Mouse (Mus musculus) bone marrow, adult 2 months (tissue): ENCODE data around the gene Narfl.

ENCODE experiments used
- CTCF ChIP-seq: fragments of 200-500 bp; IDR thresholded peaks from 2 replicates; pipeline ENCODE4 v1.5.1; 2011; ENCODE audit warnings: low read length, control low read depth; ENCODE audit not compliant: control insufficient read depth, insufficient read depth
- POLR2A ChIP-seq: fragments of 200-500 bp; IDR thresholded peaks from 2 replicates; pipeline ENCODE4 v1.6.1; 2011; ENCODE audit warnings: low read depth, mild to moderate bottlenecking, control low read depth, low read length, borderline replicate concordance; ENCODE audit not compliant: control insufficient read depth

DNA sequence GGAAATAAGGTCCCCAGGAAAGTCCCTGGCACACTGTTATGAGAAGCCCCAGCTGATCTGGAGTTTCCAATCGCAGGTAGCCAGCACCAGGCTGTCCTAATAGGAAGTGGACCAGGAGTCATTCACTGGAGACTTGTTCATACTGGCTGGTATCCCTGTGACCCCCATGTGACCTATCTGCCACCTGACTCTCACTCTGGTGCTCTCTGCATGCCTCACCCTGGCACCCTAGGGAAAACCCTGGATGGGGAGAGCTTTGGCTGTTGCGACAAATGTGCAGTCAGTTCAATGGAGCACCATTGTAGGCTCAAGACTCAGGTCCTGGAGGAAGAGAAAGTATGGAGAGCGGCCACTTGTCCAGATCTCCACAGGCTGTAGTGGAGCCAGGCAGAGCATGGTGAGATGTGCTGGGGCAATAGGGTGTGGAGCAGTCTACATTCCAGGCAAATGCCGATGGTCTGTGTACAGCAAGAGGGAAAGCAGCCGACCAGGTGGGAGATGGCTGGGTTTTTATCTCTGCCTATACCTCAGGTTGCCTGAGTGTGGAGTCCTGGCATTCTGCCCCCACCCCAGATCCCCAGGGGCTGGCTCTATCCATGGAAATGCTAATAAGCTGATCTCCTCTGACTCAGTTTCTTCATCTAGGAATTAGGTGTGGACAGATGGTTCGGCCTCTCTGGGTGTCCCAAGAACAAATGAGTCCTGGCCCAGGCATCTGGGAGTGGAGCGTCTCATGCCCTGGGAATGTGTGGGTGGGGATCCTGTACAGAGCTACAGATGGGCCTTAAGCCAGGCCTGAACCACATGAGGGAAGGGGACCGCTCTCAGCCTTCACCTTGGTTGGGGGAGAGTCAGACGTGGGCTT is 17.0 kb upstream of the Narfl start:
- TF ChIP-seq POLR2A (no peak), CTCF (no peak)
